Mouse (Mus musculus) stomach, postnatal 0 days (tissue): Measurements from ENCODE around the gene Cic.

Experiments used
- CTCF ChIP-seq: IDR thresholded peaks from 2 replicates; pipeline ENCODE4 v1.5.1; 2016; ENCODE audit warnings: antibody characterized with exemption, low read depth, mild to moderate bottlenecking, moderate library complexity
- EP300 ChIP-seq: optimal IDR thresholded peaks from 2 replicates; pipeline ENCODE3; 2016; ENCODE audit warnings: antibody characterized with exemption

DNA sequence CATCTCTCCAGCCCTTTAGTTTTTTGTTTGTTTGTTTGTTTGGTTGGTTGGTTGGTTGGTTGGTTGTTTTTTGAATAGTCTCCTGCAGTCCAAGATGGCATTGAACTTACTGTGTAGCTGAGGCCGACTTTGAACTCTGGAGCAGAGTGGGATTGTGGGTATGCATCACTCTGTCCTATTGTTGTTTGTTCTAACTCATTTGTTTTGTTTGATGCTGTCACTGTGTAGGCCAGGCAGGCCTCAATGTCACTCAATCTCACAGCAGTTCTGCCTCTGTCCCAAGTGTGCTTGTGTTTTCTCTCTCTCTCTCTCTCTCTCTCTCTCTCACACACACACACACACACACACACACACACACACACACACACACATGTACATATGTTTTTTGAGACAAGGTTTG, 5.6 kb upstream of the Cic start:
- no peak for TF ChIP-seq CTCF
- TF ChIP-seq EP300 = no peak
